Comparison of ENCODE assay signal across 18 mouse cellular contexts in the genomic region with DNA sequence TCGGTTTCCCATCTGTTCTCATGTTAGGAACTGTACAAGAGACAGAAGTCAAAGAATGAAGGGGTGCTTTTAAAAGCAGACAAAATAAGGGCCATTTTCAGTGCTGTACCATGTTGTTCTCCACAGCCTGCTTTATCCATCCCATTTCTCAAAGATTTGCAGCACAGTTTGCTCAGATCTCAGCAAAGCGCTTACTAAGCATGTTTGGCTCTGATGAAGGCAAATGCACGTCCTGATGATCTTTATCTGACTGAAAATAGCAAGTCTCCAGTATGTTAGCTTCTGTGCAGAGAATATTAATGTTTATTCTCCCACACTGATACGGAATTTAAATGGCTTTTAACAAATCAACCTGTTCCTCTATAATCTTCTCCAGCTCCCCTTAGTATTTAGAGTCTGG.
"Had no signal": no experiment of that assay in that cellular context is flagged by ENCODE, and none has a peak within 500 bp of the region (broad histone marks: within the 10 kb centered on the region; RNA-seq: fewer than 3 reads in every experiment).

No protein-coding gene starts in this region.

- H3K4me1 ChIP-seq: intestine, embryonic 15.5 days; neural tube, embryonic 12.5 days had no signal

- H3K27ac ChIP-seq: intestine, embryonic 15.5 days; left cerebral cortex, adult 2 months; limb, embryonic 10.5 days; neural tube, embryonic 12.5 days had no signal

- H3K9ac ChIP-seq: intestine, embryonic 15.5 days; lung, embryonic 14.5 days; neural tube, embryonic 12.5 days had no signal

- H3K4me2 ChIP-seq: intestine, embryonic 15.5 days; liver, embryonic 11.5 days; lung, embryonic 14.5 days; midbrain, embryonic 11.5 days; neural tube, embryonic 12.5 days had no signal

- DNase-seq: kidney, adult 18-20 months; kidney, postnatal 10 days; kidney, postnatal 4 days; lung, embryonic 14.5 days; lung, postnatal 10 days; lung, postnatal 4 days; retina, postnatal 1 day; right cerebral cortex, postnatal 4 days; spleen, adult 18-20 months; thymus, adult 2 months; thymus, postnatal 36 days had no signal

- ATAC-seq: intestine, embryonic 15.5 days had no signal

- H3K4me3 ChIP-seq: intestine, embryonic 15.5 days; left cerebral cortex, adult 2 months; limb, embryonic 10.5 days; myocyte; neural tube, embryonic 12.5 days had no signal

- H3K9me3 ChIP-seq: intestine, embryonic 15.5 days; limb, embryonic 10.5 days; neural tube, embryonic 12.5 days had no signal

- H3K36me3 ChIP-seq: intestine, embryonic 15.5 days; limb, embryonic 10.5 days; neural tube, embryonic 12.5 days had no signal

- H3K27me3 ChIP-seq: intestine, embryonic 15.5 days; neural tube, embryonic 12.5 days had no signal
